Mouse (Mus musculus): ENCODE results near the gene Tgfbr1. TPM values are rescaled to one million over a fixed set of nuclear protein-coding genes. Genes with fewer than 3 reads are reported as not detected.

The Tgfbr1 gene
- polyA plus RNA-seq, 1 experiment from 2014 or later: 85.5 TPM

- WGBS: 88% methylated on average over 6 of the region's 6 CpGs
Observed at GRCm38 (mm10) chr4:47332812-47333343, 20.1 kb upstream of the Tgfbr1 start.

GRCm38 (mm10) chr4:47333541-47333940 lies 19.5 kb upstream of the Tgfbr1 start:
- H3K36me3 ChIP-seq (ENCODE audit: control insufficient read depth, insufficient read depth, low read length): no peaks in the 10 kb centered on the region
- H3K9me3 ChIP-seq (ENCODE audit: control insufficient read depth, low read length): no peaks in the 10 kb centered on the region
- H3K9ac ChIP-seq (ENCODE audit: low read length): no peak overlapping the region
- no peaks in the 10 kb centered on the region for H3K4me1 ChIP-seq (ENCODE audit: control insufficient read depth, insufficient read depth, low read length)
- H3K4me3 ChIP-seq (ENCODE audit: low read depth, low read length): no peak overlapping the region
- H3K27ac ChIP-seq (replicated peaks; ENCODE audit: low read depth, low read length): no peak overlapping the region
- 89% methylated on average over 3 of the region's 3 CpGs for WGBS
- ATAC-seq (ENCODE audit: insufficient number of reproducible peaks, low FRiP score, low TSS enrichment, low read depth) (no peak), DNase-seq (ENCODE audit: low spot score) (no peak)
- H3K4me2 ChIP-seq (ENCODE audit: low read depth, severe bottlenecking): no peak overlapping the region
- H3K27me3 ChIP-seq (ENCODE audit: control insufficient read depth, insufficient read depth, low read length): no peaks in the 10 kb centered on the region

More at GRCm38 (mm10) chr4:47332812-47333343, 20.1 kb upstream of the Tgfbr1 start:
- no peak for ATAC-seq (ENCODE audit: insufficient number of reproducible peaks, low FRiP score, low TSS enrichment, low read depth)
- no peaks in the 10 kb centered on the region for H3K4me1 ChIP-seq (ENCODE audit: control insufficient read depth, insufficient read depth, low read length)
- DNase-seq (ENCODE audit: low spot score): no peak
- no peak overlapping the region for H3K4me3 ChIP-seq (ENCODE audit: low read depth, low read length)
- H3K9ac ChIP-seq (ENCODE audit: low read length): no peak overlapping the region
- H3K27ac ChIP-seq (replicated peaks; ENCODE audit: low read depth, low read length): no peak overlapping the region
- H3K27me3 ChIP-seq (ENCODE audit: control insufficient read depth, insufficient read depth, low read length): no peaks in the 10 kb centered on the region
- no peaks in the 10 kb centered on the region for H3K36me3 ChIP-seq (ENCODE audit: control insufficient read depth, insufficient read depth, low read length)
- H3K4me2 ChIP-seq (ENCODE audit: low read depth, severe bottlenecking): no peak overlapping the region
- no peaks in the 10 kb centered on the region for H3K9me3 ChIP-seq (ENCODE audit: control insufficient read depth, low read length)

GRCm38 (mm10) chr4:47336941-47337600 lies 16.0 kb upstream of the Tgfbr1 start:
- Histone ChIP-seq H3K4me1 (ENCODE audit: control insufficient read depth, insufficient read depth, low read length) (no peaks in the 10 kb centered on the region), H3K27ac (replicated peaks; ENCODE audit: low read depth, low read length) (no peak overlapping the region), H3K9ac (ENCODE audit: low read length) (no peak overlapping the region), H3K4me3 (ENCODE audit: low read depth, low read length) (no peak overlapping the region), H3K27me3 (ENCODE audit: control insufficient read depth, insufficient read depth, low read length) (no peaks in the 10 kb centered on the region), H3K9me3 (ENCODE audit: control insufficient read depth, low read length) (no peaks in the 10 kb centered on the region), H3K36me3 (ENCODE audit: control insufficient read depth, insufficient read depth, low read length) (no peaks in the 10 kb centered on the region), H3K4me2 (ENCODE audit: low read depth, severe bottlenecking) (no peak overlapping the region)
- 85% methylated on average over 3 of the region's 3 CpGs for WGBS
- DNase-seq (ENCODE audit: low spot score) (no peak), ATAC-seq (ENCODE audit: insufficient number of reproducible peaks, low FRiP score, low TSS enrichment, low read depth) (no peak)

GRCm38 (mm10) chr4:47342632-47343031 lies 10.4 kb upstream of the Tgfbr1 start:
- Histone ChIP-seq H3K9ac (ENCODE audit: low read length) (no peak overlapping the region), H3K9me3 (ENCODE audit: control insufficient read depth, low read length) (no peaks in the 10 kb centered on the region), H3K27me3 (ENCODE audit: control insufficient read depth, insufficient read depth, low read length) (no peaks in the 10 kb centered on the region), H3K4me1 (ENCODE audit: control insufficient read depth, insufficient read depth, low read length) (0 out of 2 replicates have a peak, but pooled peaks cover 3% of the 10 kb centered on the region), H3K36me3 (ENCODE audit: control insufficient read depth, insufficient read depth, low read length) (no peaks in the 10 kb centered on the region), H3K27ac (replicated peaks; ENCODE audit: low read depth, low read length) (no peak overlapping the region), H3K4me2 (ENCODE audit: low read depth, severe bottlenecking) (no peak overlapping the region), H3K4me3 (ENCODE audit: low read depth, low read length) (no peak overlapping the region)
- DNase-seq (ENCODE audit: low spot score): no peak
- WGBS: 42% methylated on average over 8 of the region's 8 CpGs
- no peak for ATAC-seq (ENCODE audit: insufficient number of reproducible peaks, low FRiP score, low TSS enrichment, low read depth)

GRCm38 (mm10) chr4:47347022-47347421 lies 6.0 kb upstream of the Tgfbr1 start:
- no peak overlapping the region for H3K4me3 ChIP-seq (ENCODE audit: low read depth, low read length)
- no peak overlapping the region for H3K9ac ChIP-seq (ENCODE audit: low read length)
- no peaks in the 10 kb centered on the region for H3K27me3 ChIP-seq (ENCODE audit: control insufficient read depth, insufficient read depth, low read length)
- no peaks in the 10 kb centered on the region for H3K36me3 ChIP-seq (ENCODE audit: control insufficient read depth, insufficient read depth, low read length)
- WGBS: 85% methylated on average over 4 of the region's 4 CpGs
- 0 out of 2 replicates have a peak, but pooled peaks cover 3% of the 10 kb centered on the region for H3K4me1 ChIP-seq (ENCODE audit: control insufficient read depth, insufficient read depth, low read length)
- H3K27ac ChIP-seq (replicated peaks; ENCODE audit: low read depth, low read length): no peak overlapping the region
- no peak overlapping the region for H3K4me2 ChIP-seq (ENCODE audit: low read depth, severe bottlenecking)
- H3K9me3 ChIP-seq (ENCODE audit: control insufficient read depth, low read length): no peaks in the 10 kb centered on the region
- DNase-seq (ENCODE audit: low spot score): no peak
- no peak for ATAC-seq (ENCODE audit: insufficient number of reproducible peaks, low FRiP score, low TSS enrichment, low read depth)

GRCm38 (mm10) chr4:47349759-47350158 lies 3.3 kb upstream of the Tgfbr1 start:
- Histone ChIP-seq H3K27ac (replicated peaks; ENCODE audit: low read depth, low read length) (no peak overlapping the region), H3K4me3 (ENCODE audit: low read depth, low read length) (no peak overlapping the region), H3K4me1 (ENCODE audit: control insufficient read depth, insufficient read depth, low read length) (0 out of 2 replicates have a peak, but pooled peaks cover 4% of the 10 kb centered on the region), H3K27me3 (ENCODE audit: control insufficient read depth, insufficient read depth, low read length) (no peaks in the 10 kb centered on the region), H3K9ac (ENCODE audit: low read length) (no peak overlapping the region), H3K4me2 (ENCODE audit: low read depth, severe bottlenecking) (no peak overlapping the region), H3K9me3 (ENCODE audit: control insufficient read depth, low read length) (no peaks in the 10 kb centered on the region), H3K36me3 (ENCODE audit: control insufficient read depth, insufficient read depth, low read length) (no peaks in the 10 kb centered on the region)
- ATAC-seq (ENCODE audit: insufficient number of reproducible peaks, low FRiP score, low TSS enrichment, low read depth): no peak
- DNase-seq (ENCODE audit: low spot score): no peak
- 51% methylated on average over 6 of the region's 6 CpGs for WGBS

- Histone ChIP-seq H3K27me3 (ENCODE audit: control insufficient read depth, insufficient read depth, low read length) (no peaks in the 10 kb centered on the region), H3K4me2 (ENCODE audit: low read depth, severe bottlenecking) (peak overlapping the region; percentile 68), H3K27ac (replicated peaks; ENCODE audit: low read depth, low read length) (no peak overlapping the region), H3K36me3 (ENCODE audit: control insufficient read depth, insufficient read depth, low read length) (no peaks in the 10 kb centered on the region), H3K9ac (ENCODE audit: low read length) (no peak overlapping the region), H3K4me1 (ENCODE audit: control insufficient read depth, insufficient read depth, low read length) (peaks cover 9% of the 10 kb centered on the region; the same call in 1 of the 2 replicates), H3K9me3 (ENCODE audit: control insufficient read depth, low read length) (no peaks in the 10 kb centered on the region), H3K4me3 (ENCODE audit: low read depth, low read length) (0 out of 2 replicates have a peak overlapping the region, but pooled peaks have one; percentile 96)
- WGBS: 15% methylated on average over 9 of the region's 9 CpGs
- peak; percentile 75 for DNase-seq (ENCODE audit: low spot score)
- no peak for ATAC-seq (ENCODE audit: insufficient number of reproducible peaks, low FRiP score, low TSS enrichment, low read depth)
Observed at GRCm38 (mm10) chr4:47351386-47352049, 1.5 kb upstream of the Tgfbr1 start.

GRCm38 (mm10) chr4:47352061-47352661 lies 861 bp upstream of the Tgfbr1 start:
- peak overlapping the region; percentile 46 for H3K9ac ChIP-seq (ENCODE audit: low read length)
- peak overlapping the region; percentile 70 for H3K27ac ChIP-seq (replicated peaks; ENCODE audit: low read depth, low read length)
- H3K9me3 ChIP-seq (ENCODE audit: control insufficient read depth, low read length): no peaks in the 10 kb centered on the region
- H3K36me3 ChIP-seq (ENCODE audit: control insufficient read depth, insufficient read depth, low read length): no peaks in the 10 kb centered on the region
- peak overlapping the region; percentile 96 for H3K4me3 ChIP-seq (ENCODE audit: low read depth, low read length)
- WGBS: under 1% methylated on average over 32 of the region's 32 CpGs
- ATAC-seq (ENCODE audit: insufficient number of reproducible peaks, low FRiP score, low TSS enrichment, low read depth): peak; percentile 20; the same call in 1 of the 2 replicates
- no peaks in the 10 kb centered on the region for H3K27me3 ChIP-seq (ENCODE audit: control insufficient read depth, insufficient read depth, low read length)
- peaks cover 9% of the 10 kb centered on the region; the same call in 1 of the 2 replicates for H3K4me1 ChIP-seq (ENCODE audit: control insufficient read depth, insufficient read depth, low read length)
- peak; percentile 76 for DNase-seq (ENCODE audit: low spot score)
- peak overlapping the region; percentile 68 for H3K4me2 ChIP-seq (ENCODE audit: low read depth, severe bottlenecking)
